Mouse (Mus musculus): ENCODE data around the gene Cntn4. TPM values are rescaled to one million over a fixed set of nuclear protein-coding genes. Genes with fewer than 3 reads are reported as not detected.

The Cntn4 gene
- polyA plus RNA-seq, 1 experiment from 2014 or later: not detected

GRCm38 (mm10) chr6:106078629-106079028 lies 401.2 kb downstream of the Cntn4 start:
- Histone ChIP-seq H3K4me2 (no peak overlapping the region), H3K9me3 (replicated peaks) (no peaks in the 10 kb centered on the region), H3K4me3 (replicated peaks) (no peak overlapping the region), H3K27me3 (no peaks in the 10 kb centered on the region), H3K4me1 (replicated peaks) (no peaks in the 10 kb centered on the region), H3K27ac (replicated peaks) (no peak overlapping the region), H3K9ac (no peak overlapping the region), H3K36me3 (replicated peaks) (no peaks in the 10 kb centered on the region)
- ATAC-seq (ENCODE audit: insufficient read depth): no peak

- H3K9ac ChIP-seq: no peak overlapping the region
- H3K4me1 ChIP-seq (replicated peaks): no peaks in the 10 kb centered on the region
- H3K9me3 ChIP-seq (replicated peaks): no peaks in the 10 kb centered on the region
- no peak overlapping the region for H3K4me2 ChIP-seq
- no peak overlapping the region for H3K27ac ChIP-seq (replicated peaks)
- no peak for ATAC-seq (ENCODE audit: insufficient read depth)
- WGBS (ENCODE audit: insufficient replicate concordance): 65% methylated on average over 4 of the region's 4 CpGs
- H3K4me3 ChIP-seq (replicated peaks): no peak overlapping the region
- H3K36me3 ChIP-seq (replicated peaks): no peaks in the 10 kb centered on the region
- no peaks in the 10 kb centered on the region for H3K27me3 ChIP-seq
Observed at GRCm38 (mm10) chr6:106097856-106098255, 420.4 kb downstream of the Cntn4 start.

- H3K4me1 ChIP-seq (replicated peaks): no peaks in the 10 kb centered on the region
- H3K36me3 ChIP-seq (replicated peaks): no peaks in the 10 kb centered on the region
- H3K27ac ChIP-seq (replicated peaks): no peak overlapping the region
- H3K27me3 ChIP-seq: no peaks in the 10 kb centered on the region
- H3K4me3 ChIP-seq (replicated peaks): no peak overlapping the region
- no peak overlapping the region for H3K4me2 ChIP-seq
- no peak for ATAC-seq (ENCODE audit: insufficient read depth)
- H3K9me3 ChIP-seq (replicated peaks): no peaks in the 10 kb centered on the region
- H3K9ac ChIP-seq: no peak overlapping the region
- WGBS (ENCODE audit: insufficient replicate concordance): 35% methylated on average over 15 of the region's 15 CpGs
Observed at GRCm38 (mm10) chr6:106118523-106119081, 441.1 kb downstream of the Cntn4 start.

GRCm38 (mm10) chr6:106153530-106153929 lies 476.1 kb downstream of the Cntn4 start:
- Histone ChIP-seq H3K27ac (replicated peaks) (no peak overlapping the region), H3K4me2 (no peak overlapping the region), H3K4me3 (replicated peaks) (no peak overlapping the region), H3K9ac (no peak overlapping the region), H3K9me3 (replicated peaks) (no peaks in the 10 kb centered on the region), H3K4me1 (replicated peaks) (no peaks in the 10 kb centered on the region), H3K27me3 (no peaks in the 10 kb centered on the region), H3K36me3 (replicated peaks) (no peaks in the 10 kb centered on the region)
- WGBS (ENCODE audit: insufficient replicate concordance): 45% methylated on average over 2 of the region's 2 CpGs
- ATAC-seq (ENCODE audit: insufficient read depth): no peak

DNA sequence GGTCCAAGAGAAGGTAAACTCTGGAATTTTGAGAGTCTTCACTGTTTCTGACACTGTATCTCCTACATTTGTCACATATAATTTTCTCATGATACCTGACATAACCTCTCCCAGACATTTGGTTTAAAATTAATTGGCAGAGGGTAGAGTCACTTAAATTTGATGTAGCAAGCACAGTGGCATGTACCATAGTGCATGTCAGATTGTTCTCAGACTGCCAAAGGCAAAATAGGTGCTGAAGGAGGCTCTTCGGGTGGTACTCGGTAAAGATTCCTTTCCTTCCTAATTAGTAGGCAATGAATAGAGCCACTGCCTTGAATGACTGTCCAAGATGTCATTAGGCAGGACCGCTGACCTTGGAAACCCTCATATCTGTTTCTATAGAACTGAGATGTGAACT lies 477.9 kb downstream of the Cntn4 start:
- WGBS (ENCODE audit: insufficient replicate concordance): 69% methylated on average over 3 of the region's 3 CpGs
- no peaks in the 10 kb centered on the region for H3K36me3 ChIP-seq (replicated peaks)
- no peak overlapping the region for H3K9ac ChIP-seq
- no peak overlapping the region for H3K4me3 ChIP-seq (replicated peaks)
- H3K4me2 ChIP-seq: no peak overlapping the region
- no peak overlapping the region for H3K27ac ChIP-seq (replicated peaks)
- H3K9me3 ChIP-seq (replicated peaks): no peaks in the 10 kb centered on the region
- H3K27me3 ChIP-seq: no peaks in the 10 kb centered on the region
- ATAC-seq (ENCODE audit: insufficient read depth): no peak
- H3K4me1 ChIP-seq (replicated peaks): no peaks in the 10 kb centered on the region

GRCm38 (mm10) chr6:106177546-106177945 lies 500.1 kb downstream of the Cntn4 start:
- Histone ChIP-seq H3K9me3 (replicated peaks) (no peaks in the 10 kb centered on the region), H3K36me3 (replicated peaks) (no peaks in the 10 kb centered on the region), H3K27ac (replicated peaks) (no peak overlapping the region), H3K4me2 (no peak overlapping the region), H3K27me3 (no peaks in the 10 kb centered on the region), H3K4me3 (replicated peaks) (no peak overlapping the region), H3K4me1 (replicated peaks) (no peaks in the 10 kb centered on the region), H3K9ac (no peak overlapping the region)
- 68% methylated on average over 5 of the region's 5 CpGs for WGBS (ENCODE audit: insufficient replicate concordance)
- no peak for ATAC-seq (ENCODE audit: insufficient read depth)

DNA sequence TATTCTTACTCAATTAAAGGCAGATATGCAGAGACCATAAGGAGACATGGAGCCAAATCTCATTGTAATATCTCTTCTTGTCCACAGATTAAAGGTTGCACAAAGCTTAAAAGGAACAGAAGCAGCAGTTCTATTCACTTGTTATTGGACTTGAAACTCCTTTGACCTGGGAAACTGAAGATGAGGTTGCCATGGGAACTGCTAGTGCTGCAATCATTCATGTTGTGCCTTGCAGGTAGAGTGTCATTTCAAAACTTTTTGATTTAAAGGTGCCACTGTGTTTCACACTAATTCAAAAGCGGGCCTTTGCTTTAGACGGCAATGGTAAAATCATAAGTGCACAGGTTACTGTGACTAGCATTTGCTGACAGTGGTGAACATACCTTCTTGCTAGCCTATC lies 504.1 kb downstream of the Cntn4 start:
- H3K9ac ChIP-seq: no peak overlapping the region
- no peaks in the 10 kb centered on the region for H3K27me3 ChIP-seq
- WGBS (ENCODE audit: insufficient replicate concordance): 83% methylated on average over 2 of the region's 2 CpGs
- ATAC-seq (ENCODE audit: insufficient read depth): no peak
- no peaks in the 10 kb centered on the region for H3K36me3 ChIP-seq (replicated peaks)
- H3K9me3 ChIP-seq (replicated peaks): no peaks in the 10 kb centered on the region
- H3K27ac ChIP-seq (replicated peaks): no peak overlapping the region
- H3K4me1 ChIP-seq (replicated peaks): no peaks in the 10 kb centered on the region
- H3K4me3 ChIP-seq (replicated peaks): no peak overlapping the region
- H3K4me2 ChIP-seq: no peak overlapping the region

DNA sequence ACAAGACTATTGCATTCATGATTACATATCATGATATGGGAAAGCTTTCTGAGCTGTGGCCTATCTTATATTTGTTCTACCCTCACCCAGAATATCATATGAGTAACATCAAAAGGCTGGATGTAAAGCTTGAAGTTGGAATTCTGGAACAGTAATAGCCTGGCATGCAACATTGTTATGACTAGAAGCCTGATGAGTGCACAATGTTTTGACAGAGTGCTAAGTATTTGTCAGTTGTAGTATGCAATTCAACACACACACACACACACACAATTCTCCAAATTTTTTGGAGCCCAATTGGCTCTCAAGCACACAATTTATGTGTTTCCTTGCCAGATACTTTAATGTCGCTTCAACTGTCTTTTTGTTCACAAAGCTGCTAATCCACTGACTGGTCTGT lies 523.5 kb downstream of the Cntn4 start:
- no peak overlapping the region for H3K9ac ChIP-seq
- 39% methylated on average over 1 of the region's 1 CpGs for WGBS (ENCODE audit: insufficient replicate concordance)
- no peaks in the 10 kb centered on the region for H3K27me3 ChIP-seq
- no peaks in the 10 kb centered on the region for H3K9me3 ChIP-seq (replicated peaks)
- H3K4me2 ChIP-seq: no peak overlapping the region
- H3K4me1 ChIP-seq (replicated peaks): no peaks in the 10 kb centered on the region
- no peaks in the 10 kb centered on the region for H3K36me3 ChIP-seq (replicated peaks)
- H3K27ac ChIP-seq (replicated peaks): no peak overlapping the region
- no peak overlapping the region for H3K4me3 ChIP-seq (replicated peaks)
- ATAC-seq (ENCODE audit: insufficient read depth): no peak

- Histone ChIP-seq H3K9ac (no peak overlapping the region), H3K27ac (replicated peaks) (no peak overlapping the region), H3K4me3 (replicated peaks) (no peak overlapping the region), H3K36me3 (replicated peaks) (no peaks in the 10 kb centered on the region), H3K4me1 (replicated peaks) (no peaks in the 10 kb centered on the region), H3K4me2 (no peak overlapping the region), H3K9me3 (replicated peaks) (no peaks in the 10 kb centered on the region), H3K27me3 (no peaks in the 10 kb centered on the region)
- ATAC-seq (ENCODE audit: insufficient read depth): no peak
Observed at GRCm38 (mm10) chr6:106207401-106207800, 529.9 kb downstream of the Cntn4 start.

GRCm38 (mm10) chr6:106213071-106213470 lies 535.6 kb downstream of the Cntn4 start:
- WGBS (ENCODE audit: insufficient replicate concordance): 61% methylated on average over 4 of the region's 4 CpGs
- no peak overlapping the region for H3K4me2 ChIP-seq
- H3K4me3 ChIP-seq (replicated peaks): no peak overlapping the region
- no peaks in the 10 kb centered on the region for H3K9me3 ChIP-seq (replicated peaks)
- no peaks in the 10 kb centered on the region for H3K36me3 ChIP-seq (replicated peaks)
- no peak for ATAC-seq (ENCODE audit: insufficient read depth)
- H3K4me1 ChIP-seq (replicated peaks): no peaks in the 10 kb centered on the region
- H3K27me3 ChIP-seq: no peaks in the 10 kb centered on the region
- H3K27ac ChIP-seq (replicated peaks): no peak overlapping the region
- no peak overlapping the region for H3K9ac ChIP-seq

DNA sequence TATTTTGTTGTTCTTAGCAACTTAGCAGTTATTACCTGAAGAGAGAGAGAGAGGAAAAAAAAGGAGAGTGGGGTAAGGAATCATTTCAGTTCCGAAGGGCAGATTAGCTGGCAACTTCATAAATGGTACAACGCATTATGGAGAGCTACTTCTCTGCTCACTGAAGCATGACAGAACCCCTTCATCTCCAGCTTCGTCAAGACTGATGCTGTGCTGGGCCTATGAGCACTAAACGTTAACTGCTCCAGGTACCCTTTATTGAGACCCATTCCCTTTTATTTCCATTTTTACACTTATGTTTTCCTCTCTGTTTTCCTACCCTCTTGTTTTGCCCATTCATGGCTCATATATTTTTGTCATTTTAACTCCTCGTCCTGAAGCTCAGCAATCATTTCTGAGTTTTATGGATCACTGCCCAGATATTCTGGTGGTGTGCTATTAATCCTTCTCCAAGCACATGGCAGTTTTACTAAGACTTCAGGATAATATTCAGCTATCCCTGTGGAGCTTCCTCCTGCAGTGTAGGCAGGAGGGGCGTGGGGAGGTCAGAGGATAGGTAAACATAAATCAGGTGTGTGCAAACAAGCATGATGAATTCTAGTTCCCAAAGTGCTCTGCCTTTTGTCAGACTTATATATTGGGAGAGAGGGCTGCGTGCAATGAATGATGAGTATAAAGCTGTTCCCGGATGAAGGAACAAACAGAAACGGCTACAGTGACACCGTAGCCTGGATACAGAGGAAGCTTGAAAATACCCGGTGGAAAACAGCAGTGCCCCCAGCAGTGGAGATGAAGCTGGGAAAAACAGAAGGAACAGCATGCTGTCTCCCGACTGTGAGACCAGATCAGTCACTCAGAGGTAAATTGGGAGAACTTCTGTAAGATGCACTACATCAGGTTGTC lies 559.8 kb downstream of the Cntn4 start:
- Histone ChIP-seq H3K9ac (no peak overlapping the region), H3K4me2 (no peak overlapping the region), H3K27me3 (no peaks in the 10 kb centered on the region), H3K4me3 (replicated peaks) (no peak overlapping the region), H3K36me3 (replicated peaks) (no peaks in the 10 kb centered on the region), H3K4me1 (replicated peaks) (no peaks in the 10 kb centered on the region), H3K9me3 (replicated peaks) (no peaks in the 10 kb centered on the region), H3K27ac (replicated peaks) (no peak overlapping the region)
- ATAC-seq (ENCODE audit: insufficient read depth): no peak
- WGBS (ENCODE audit: insufficient replicate concordance): 59% methylated on average over 12 of the region's 12 CpGs

DNA sequence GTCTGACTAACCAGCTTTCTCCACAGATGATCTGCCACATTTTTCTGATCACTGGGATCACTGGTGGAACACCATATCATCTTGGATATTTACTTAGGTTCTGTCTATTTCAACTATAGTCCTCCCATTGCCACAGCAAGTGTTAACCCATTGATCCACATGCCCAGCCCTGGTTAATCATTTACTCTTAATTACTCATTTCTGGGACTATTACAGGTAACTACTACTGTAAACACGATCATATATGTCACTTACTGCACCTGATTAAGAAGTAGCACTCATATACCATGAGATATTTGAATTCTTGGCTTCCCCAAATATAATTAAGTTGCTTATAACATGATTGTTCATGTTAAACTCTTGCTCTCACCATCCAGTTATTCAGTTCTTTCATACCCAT lies 564.1 kb downstream of the Cntn4 start:
- Histone ChIP-seq H3K4me1 (replicated peaks) (no peaks in the 10 kb centered on the region), H3K9me3 (replicated peaks) (no peaks in the 10 kb centered on the region), H3K36me3 (replicated peaks) (no peaks in the 10 kb centered on the region), H3K4me2 (no peak overlapping the region), H3K27ac (replicated peaks) (no peak overlapping the region), H3K9ac (no peak overlapping the region), H3K4me3 (replicated peaks) (no peak overlapping the region), H3K27me3 (no peaks in the 10 kb centered on the region)
- WGBS (ENCODE audit: insufficient replicate concordance): 21% methylated on average over 1 of the region's 1 CpGs
- ATAC-seq (ENCODE audit: insufficient read depth): no peak
